Mouse (Mus musculus) lung, postnatal 10 days (tissue): ENCODE measurements around the gene Gns.
A peak's percentile ranks its signal among the peaks of the same experiment; 100 is the strongest.

Source experiments
- DNase-seq: peaks from one replicate; pipeline ENCODE4 v3.0.0; 2021

Gene Gns

DNA sequence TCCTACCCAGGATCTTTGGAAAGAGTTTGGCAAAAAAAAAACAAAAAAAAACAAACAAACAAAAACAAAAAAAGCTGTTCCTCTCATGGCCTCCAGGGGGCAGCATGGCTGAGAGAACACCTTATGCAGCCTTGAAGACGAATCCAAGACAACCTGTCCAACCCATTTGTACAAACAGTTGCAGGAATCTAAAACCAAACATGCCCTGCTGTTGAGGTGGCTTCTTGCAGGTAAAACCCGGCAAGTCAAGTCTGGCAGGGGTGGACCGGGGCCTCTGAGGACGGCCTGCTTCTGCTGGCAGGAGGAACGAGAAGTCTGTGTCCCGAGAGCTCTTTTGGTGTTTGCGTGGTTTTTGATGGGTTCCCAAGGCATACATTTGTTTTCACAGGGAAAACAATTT lies 44.8 kb downstream of the Gns start:
- DNase-seq = peak; percentile 65

DNA sequence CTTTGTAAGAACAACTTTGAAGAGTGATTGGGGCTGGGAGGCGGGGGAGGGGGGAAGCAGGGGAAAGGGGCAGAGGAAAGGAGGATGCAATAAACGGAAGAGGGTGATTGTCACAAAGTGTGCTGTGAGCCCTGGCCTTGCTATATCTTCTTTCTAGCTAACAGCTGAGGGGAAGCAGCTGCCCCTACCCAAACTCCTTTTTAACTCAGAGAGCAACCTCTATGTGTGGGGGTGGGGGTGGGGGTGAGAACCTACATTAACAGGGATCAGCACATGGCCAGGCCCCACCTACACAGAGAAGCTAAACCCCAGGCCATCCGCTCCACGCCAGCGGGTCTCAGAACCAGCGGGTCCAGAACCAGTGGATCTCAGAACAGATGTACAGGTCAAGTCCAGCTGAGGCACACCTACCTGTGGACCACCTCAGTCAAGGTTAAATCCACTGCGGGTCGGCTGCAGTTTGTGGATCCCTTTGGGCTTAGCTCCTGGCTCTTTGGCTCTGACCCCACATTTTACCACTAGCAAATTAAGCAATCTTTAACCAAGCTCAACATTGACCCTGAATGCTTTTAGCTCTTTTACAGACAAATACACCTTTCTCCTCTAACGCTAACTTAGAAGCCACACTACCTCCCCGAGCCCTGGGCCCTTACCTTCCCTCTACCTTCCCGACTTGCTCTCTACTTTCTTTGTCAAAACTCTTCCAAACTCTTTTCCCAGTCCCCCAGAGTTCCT lies 47.0 kb downstream of the Gns start:
- DNase-seq = no peak

DNA sequence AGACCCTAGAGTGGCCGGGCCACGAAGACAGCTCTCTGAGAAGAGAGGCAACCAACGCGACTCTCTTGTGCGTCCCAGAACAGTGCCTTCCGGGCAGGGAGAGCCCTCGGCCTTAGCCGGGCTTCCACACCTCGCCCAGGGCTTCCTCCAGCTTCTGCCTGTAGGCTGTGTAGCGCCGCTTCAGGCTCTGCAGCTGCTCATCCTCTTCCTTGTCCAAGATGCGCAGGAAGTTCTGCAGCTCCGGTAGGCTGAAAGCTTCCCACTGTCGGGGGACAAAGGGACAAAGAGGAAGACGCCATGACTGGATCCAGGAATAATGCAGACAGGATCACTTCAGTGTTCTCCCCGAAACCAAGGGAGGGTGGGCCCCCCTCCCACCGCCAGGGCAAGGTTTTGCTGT lies 47.9 kb downstream of the Gns start:
- DNase-seq = peak; percentile 49

DNA sequence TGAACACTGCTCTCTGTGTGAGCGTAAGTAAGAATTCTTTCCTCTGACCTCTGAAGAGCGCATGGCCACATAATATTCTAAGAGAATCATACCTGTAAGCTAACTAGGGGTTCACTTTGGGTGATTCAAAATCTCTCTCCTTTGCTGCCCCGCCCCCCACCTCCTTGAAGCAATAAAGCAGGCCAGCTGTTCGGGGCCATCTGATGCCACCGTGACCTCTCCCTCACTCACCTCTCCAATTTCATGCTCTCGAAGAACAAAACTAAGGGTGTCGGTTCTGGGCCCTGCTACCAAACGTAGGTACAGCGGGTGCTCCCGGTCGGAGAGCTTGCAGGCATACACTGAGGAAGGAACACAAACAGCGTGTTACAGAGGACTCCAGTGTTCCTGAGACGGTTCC lies 49.2 kb downstream of the Gns start:
- no peak for DNase-seq

DNA sequence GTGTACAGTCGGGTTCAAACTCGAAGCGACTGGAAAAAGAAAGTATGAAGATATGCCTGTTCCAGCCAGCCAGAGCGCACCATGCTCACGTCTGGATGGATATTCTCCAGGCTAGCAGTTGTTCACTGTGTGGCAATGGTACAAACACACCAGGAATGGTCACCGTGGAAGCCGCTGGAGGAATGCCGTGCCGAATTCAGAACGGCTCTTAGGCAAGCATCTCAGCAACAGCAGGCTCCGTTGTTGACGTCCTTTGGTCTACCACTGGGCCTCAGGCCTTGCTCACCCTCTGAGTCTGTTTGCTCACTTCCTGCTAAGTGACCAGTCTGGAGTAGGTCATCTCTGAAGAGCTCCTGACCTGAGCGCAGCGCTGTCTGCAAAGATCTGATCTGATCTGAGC lies 53.9 kb downstream of the Gns start:
- no peak for DNase-seq

DNA sequence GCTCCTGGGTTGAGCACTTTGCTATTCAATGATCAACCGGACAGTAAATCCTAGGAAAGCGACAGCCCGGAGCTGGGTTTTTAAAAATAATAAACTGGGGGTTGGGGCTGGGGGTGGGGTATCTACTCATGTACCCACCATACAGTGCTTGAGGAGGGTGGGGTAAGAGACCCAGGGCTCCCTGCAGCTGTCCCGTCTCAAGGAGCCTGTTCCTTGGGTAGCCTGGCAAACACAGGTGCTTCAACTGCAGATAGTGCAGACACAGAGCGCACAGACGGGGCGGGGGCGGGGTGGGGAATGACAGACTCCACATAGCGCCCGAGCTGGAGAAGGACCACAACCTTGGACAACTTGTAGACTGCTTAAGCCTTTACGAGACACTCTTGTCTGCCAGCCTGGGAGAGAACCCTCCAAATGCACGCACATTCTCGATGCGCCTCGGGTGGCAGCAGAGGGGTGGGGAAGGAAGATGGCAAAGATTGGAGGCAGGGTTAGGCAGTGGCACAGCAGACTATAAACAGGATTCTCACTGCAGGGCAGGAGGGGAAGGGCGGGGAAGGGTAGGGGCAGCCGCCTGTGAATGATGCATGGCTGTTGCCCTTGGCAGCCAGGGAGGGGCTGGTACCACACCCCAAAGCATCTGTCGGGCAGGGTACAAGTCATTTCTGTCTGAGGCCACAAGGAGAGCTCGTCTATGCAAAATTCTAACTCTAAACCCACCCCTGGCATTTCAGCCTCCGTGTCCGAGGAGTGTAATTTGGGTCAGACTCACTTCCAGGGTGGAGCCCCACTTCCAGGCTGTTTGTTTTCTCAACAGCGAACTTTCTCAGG lies 55.0 kb downstream of the Gns start:
- DNase-seq = peak; percentile 84

DNA sequence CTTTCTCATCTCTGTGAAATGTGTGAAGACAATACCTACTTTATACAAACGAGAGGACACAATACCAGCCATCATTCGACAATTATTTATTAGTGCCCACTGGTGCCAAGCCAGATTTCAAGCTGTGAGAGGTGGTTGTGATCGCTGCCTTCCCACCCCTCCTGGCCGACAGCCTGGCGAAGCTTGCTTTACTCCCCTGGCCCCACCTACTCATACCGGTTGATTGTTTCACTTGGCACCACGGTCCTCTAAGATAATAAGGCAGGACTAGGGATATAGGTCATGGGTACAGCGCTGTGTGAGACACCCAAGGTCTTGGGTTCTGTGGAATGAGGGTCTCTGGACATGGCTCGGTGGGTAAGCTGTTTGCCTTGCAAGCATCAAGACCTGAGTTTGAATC lies 56.1 kb downstream of the Gns start:
- peak; percentile 75 for DNase-seq

DNA sequence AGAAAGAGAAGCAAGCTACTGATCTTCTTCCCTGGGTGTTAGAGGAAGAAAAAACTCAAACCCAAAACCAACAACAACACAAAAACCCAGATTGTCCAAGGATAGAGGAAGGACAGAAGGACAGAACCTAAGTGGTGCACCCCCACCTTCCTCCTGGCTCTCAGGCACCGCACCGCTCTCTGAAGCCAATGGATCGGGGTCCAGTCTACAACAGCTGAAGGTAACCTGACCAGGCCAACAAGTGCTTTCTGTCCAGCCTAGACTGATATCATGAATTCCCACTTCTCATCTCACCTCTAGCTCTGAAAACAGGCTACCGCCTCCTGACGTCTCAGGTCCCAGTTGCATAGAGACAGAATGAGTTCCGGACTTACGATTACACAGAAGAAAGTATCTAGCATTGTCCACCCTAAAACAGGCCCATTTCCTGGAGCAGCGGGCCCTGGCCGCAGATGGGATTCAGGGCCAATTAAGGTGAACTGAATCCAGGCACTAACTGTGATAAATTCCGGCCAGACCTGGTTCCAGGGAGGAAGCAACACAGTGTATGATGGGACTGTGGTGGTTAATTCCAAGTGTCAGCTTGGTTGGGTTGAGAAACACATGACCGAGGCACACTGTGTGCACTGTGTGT lies 56.9 kb downstream of the Gns start:
- no peak for DNase-seq

DNA sequence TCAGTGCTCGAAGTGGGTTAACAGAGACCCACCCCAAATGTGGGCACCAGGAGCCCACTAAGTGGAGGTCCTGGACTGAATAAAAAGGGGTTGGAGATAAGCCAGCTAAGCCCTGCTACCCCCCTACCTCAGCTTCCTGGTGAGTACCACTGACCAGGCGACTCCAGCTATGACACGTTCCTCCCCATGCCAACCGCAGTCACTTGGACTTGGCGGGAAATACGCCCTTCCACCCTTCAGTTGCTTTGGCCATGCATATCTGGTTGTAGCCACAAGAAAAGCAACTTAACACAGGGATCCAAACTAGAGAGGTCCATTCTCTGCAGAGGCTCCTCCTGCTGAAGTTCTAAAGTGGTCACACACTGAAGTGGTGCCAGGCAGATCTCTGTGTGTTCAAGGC lies 57.4 kb downstream of the Gns start:
- DNase-seq = no peak

DNA sequence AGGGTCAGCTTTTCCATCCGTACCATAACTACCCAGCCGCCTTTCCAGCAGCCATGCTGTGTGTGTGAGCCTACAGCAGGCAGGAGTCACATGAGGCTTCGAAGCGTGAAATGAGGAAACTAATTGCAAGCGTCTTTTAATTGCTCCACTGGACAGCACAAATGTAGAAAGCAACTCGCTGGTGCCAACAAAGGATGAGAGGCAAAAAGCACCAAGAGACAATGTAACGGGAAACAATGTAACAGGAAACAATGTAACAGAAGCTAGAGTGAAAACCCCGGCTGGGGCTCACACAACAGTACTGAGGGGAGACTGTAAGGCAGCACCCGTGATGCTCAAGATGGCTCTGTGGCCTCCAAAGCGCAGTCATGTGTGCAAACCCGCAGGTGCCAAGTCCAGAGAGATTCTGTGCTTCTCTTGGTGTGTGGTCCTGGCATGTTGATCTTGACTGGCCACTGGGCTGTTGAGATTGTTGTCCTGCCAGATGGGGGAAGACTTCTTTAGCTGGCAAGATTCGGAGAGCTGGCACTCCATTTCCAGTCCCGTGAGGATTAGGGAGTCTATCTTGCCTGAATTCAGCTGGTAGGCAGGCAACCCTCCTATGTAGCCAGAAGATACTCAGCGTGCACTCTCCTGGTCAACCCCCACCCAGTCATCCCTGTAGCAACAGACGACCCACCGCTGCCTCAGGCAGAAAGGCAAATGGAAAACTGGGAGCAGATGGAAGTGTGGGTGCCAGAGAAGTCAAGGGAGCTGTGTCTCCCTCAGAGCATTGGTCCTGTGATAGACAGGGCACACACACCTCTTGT lies 58.9 kb downstream of the Gns start:
- no peak for DNase-seq

DNA sequence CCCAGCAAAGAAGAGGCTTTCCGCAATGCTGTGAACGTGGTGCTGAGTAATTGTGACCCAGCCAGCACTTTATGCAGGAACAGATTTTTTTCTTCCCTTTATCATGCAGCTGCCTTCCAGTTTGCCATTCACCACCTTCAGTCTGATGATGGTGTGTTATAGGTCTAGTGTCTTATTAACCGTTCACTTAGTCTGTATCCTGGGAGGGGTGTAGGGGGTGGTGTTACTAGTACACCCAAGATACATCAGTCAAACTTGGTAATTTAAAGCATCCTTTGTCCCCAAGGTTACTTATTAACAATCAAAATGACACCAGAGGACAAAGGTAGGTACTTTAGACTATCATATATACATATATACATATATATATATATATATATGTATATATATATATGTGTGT lies 59.6 kb downstream of the Gns start:
- DNase-seq = no peak

DNA sequence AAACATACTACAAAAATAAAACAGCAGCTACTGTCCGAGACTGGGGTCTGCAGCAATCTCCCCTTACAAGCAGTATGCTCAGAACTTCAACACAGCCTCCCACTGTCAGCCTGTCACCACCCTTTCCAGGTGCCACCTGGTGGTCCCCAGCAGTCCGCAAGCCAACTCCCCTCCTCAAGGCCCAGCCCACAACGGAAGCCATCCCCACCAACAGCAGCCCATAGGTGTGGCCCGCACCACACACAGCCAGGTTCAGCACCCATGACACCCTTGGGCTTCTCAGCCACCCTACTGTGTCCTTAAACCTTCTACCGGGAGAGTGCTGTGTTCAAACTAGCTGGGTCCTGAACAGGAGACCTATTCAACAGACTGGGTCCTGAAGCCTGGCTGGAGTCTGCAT lies 60.2 kb downstream of the Gns start:
- DNase-seq = no peak

DNA sequence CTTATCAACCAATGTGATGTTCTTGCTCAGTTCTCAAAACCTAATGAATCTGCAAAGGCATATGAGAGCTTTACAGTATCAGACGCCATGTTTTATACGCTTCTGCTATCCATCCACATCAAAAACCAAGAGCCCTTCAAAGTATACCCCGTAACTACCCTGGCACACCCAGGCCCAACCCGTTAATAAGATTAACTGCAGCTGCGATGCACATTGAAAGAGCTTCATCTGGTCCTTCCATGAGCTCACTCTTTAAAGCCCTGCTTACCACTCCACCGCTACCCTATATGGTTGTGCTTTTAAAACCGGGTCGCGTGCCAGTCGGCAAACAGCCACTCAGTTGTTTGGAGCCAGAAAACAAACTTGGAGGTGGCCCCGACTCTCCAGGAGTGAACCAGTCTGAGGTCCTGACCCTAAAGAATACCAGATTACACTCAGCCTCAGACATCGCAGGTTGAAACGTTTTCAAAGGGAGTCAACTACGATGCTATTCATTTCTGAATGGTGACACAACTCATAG lies 60.7 kb downstream of the Gns start:
- no peak for DNase-seq

DNA sequence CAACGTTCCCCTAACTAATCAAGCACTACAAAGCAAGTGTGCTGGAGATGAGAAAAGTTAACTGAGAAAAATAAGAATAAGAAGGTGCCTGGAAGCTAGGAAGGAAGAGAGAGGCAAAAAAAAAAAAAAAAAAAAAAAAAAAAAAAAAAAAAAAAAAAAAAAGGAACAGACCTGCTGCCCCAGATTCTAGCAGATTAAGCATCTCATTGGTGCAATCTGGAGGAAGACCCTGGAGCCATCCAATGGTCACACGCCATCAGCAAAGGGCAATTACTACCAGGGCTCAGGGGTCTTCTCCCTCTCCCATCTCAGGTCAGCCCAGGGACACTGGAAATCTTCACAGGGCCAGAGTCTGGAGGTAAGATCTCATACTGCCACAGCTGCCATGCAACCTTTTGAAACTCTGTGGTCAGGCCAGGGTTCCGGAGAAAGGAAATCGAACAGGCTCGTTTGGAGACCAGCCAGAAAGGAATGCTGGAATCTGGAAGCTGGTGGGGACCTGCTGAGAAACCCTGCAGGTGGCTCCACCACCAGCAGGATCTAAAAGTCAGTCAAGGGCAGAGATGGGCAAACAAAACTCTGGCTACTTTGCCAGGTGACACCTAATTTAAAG lies 61.7 kb downstream of the Gns start:
- no peak for DNase-seq

DNA sequence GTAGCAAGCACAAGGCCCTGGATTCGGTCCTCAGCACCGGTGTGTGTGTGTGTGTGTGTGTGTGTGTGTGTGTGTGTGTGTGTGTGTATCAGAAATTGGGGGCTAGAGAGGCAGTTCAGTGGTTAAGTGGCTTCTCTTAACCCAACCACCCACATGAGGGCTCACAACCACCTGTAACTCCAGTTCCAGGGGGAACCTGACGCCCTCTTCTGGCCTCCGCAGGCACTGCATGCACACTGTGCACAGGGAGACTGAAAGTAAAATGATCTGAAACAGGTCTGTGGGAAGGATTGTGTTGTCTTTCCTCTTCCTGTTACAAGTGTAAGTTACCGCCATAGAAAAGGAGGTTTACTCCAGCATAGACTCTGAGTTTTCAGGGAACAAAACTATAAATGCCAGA lies 62.2 kb downstream of the Gns start:
- peak; percentile 73 for DNase-seq

DNA sequence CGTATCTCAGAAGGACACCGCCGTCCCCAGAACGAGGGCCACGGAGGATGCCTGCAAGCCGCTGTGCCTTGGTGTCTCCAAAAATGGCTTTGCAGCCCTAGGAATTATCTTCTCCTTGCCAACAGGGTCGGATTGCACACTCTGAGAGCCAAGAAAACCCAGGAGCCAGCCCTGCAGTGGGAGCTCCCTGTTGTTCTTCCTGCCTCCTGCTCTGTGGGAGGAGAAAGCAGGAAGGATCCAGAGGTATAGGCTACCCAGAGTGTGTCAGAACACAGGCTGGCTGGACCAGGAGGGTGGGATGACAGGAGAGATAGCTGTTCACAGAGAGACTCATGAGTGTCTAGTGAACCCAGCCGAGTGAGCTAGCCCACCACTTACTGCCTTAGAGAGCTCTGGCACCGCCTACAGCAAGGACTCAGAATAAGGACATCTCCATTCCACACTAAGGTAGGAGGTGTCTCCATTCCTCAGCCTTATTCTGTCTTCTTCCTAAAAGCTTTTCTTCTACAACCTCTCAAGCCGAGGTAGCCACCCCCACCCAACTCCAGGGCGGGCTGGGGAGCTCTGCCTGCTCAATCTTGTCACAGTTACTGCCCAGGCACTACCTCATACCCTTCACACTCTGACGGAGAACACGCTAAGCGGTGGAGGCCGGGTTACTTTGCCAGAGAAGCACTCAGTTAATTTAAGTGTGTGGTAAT lies 63.3 kb downstream of the Gns start:
- DNase-seq = no peak

DNA sequence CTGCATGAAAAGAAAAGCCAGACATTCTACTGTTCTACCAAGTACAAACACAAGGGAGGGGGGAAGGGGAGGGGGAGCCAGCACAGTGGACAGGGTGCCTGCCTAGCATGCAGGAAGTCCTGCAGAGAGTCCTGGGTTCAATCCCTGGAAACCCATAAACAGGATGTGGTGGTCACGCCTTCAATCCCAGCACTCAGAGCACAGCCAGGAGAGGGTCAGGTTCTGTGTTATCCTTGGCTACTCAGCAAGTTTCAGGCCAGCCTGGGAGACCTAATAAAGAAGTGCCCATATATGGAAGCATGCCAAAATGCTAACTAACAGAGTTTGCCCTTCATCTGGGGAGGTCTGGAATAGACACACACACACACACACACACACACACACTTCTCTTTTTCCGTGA lies 64.2 kb downstream of the Gns start:
- peak; percentile 73 for DNase-seq

DNA sequence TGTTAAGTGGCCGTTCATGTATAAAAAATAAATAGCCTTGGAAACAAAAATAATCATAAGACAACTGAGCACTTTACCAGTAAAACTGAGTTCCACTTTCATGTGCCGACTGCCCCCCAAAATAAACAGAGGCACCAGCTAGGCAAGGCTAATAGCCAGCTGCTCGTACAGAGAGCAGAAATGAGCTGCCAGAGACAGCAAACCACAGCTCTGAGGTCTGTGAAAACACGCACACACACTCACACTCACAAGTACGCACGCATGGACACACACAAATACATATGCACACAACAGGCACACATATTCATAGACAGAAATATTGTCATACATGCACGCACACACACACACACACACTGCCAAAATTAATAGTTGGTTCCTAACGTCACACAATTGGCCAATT lies 64.7 kb downstream of the Gns start:
- DNase-seq = no peak

DNA sequence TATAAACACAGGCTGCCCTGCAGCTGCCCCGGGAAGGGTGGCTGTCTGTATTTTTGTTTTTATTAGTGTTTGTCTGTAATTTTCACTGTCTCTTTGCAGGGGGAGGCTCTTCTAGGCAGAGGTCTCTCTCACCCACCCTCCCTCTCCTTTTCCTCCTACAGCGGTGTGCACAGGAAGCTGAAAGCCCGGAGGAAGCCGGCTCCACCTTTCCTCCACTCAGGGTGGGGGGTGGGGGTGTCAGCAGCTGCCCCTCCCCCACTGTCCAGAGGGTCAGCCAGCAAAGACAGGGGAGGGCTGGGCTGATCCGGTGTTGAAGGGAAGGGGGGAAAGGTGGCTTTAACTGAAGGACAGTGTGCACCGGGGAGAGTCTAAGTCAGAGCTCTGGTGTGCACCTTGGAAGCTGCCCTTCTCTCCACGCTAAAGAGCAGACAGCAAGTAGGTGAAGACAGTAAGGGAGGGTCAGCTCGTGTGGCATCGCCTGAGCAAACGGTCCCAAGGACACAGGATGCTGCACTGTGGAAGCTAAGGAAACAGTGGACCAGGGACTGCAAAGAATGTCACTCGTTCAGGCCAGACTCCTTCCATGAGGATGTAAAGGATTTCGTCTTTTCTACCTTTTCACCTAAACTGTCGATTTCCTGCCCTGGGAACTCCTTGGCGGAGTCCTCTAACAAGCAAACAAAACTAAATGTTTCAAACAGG lies 65.2 kb downstream of the Gns start:
- peak; percentile 56 for DNase-seq

DNA sequence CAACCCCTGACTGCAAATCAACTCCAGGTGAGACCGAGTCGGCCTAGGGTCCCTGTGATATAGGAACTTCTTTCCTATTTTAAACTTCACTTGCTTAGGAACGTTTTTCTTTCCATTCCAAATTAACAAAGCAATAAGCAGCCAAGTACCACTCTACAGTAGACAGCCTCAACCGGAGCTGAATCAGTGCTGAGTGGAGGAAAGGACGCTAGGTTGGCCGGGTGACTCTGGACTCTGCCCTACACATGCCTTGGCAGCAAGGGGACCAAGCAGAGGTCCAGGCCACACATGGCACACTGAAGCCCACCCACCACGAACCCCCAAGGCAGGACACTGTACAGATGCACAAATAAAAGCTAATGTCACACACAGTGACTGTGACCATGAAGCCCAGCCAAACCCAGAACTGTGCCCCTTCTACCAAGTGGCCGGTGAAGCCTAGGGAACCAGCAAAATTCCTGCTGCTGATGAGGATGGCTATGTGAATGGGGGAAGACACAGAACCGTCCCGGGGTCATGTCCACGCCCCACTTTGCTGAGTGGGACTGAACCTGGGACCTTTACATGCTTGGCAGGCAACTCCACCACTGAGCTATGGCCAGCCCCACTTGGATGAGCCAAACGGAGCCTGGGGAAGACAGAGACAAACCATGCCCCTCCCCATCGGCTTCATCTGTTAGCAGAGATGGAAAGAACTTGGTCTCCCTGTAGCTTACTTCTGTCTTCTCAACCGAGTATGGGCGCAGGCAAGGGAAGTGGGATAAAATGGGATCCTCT lies 66.1 kb downstream of the Gns start:
- DNase-seq = no peak
